Mouse (Mus musculus): Measurements from ENCODE around the gene St3gal3.

The St3gal3 gene

DNA sequence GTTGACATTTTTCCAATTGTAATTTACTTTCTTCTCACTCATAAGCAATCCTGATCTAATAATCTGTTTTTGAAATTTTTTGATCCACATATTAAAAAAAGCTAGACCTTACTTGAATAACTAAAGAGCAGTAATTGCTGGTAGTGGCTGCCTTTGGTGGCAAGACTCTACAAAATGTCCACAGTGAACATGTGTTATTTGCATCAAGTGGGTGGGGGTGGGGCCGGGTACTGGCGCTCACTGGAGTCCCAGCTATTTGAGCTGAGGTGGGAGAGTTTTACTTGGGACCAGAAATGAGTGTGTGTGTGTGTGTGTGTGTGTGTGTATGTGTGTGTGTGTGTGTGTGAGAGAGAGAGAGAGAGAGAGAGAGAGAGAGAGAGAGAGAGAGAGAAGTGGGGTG lies 77.6 kb downstream of the St3gal3 start:
- no peak for DNase-seq (ENCODE audit: low read depth, low spot score)

DNA sequence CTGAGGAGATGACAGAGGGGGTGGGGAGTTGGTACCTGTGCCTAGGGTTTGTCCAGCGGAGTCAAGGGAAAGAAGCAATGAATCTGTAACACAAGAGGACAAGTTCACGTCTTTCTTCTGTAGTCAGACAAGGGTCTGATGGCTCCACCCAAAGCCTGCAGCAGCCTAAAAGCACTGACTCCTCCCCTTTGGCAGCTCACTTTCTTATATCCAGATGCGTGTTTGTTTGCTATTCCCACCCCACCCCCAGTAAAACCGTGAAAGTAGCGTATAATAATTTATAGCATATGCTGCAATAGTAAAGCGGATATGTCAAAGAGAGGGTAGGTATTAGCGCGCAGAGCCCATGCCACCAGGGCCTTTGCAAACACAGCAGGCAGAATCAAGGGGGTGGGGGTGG lies 80.1 kb downstream of the St3gal3 start:
- no peak for DNase-seq (ENCODE audit: low read depth, low spot score)

DNA sequence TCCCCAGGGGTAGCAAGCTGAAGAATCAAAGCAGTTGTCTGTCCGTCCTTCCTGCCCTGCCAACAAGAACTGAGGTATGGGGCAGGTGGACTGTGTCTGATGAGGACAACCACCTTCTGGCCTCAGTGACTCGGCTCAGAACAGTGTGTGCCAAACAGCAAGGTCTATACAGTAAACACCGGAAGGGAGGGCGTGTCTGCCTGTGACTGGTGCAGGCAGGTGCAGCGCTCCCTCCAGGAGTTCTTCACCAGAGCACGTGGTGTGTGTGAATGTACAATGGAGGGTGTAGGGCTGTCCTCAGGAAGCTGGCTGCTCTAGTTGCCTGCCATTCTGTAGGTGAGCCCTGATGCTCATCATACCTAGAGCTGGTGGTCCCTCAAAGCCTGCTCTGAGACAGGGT lies 80.8 kb downstream of the St3gal3 start:
- no peak for DNase-seq (ENCODE audit: low read depth, low spot score)

DNA sequence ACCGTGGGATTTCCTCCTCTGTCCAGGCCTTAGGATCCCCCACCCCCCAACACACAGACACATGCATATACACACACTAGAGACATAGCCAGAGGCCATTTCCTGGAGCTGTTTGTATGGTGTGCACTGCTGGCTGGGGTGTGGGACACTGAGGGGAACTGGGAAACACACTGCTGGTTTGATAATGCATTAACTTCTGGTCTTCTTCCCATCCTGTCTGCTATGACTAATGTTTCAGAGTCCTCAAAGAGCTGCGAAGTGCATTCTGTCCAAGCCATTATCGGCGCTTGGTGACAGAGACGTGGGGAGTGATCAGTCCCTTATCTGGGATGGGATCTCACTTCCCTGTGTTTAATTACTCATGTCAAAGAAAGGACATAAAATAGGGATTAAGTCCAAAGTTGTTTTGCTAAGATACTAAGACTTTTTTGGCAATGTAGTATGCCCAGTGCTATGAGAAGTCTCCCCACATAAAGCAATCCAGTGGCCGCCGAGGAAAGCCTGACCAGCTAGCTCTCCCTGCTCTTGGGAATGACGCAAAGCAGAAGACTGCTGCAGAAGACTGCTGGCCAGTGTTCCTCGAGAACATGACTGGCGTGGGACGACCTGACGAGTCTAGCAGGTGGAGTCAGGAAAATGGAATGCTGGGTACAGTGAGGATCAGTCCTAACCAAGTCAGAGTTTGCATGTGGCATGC lies 85.0 kb downstream of the St3gal3 start:
- no peak for DNase-seq (ENCODE audit: low read depth, low spot score)

DNA sequence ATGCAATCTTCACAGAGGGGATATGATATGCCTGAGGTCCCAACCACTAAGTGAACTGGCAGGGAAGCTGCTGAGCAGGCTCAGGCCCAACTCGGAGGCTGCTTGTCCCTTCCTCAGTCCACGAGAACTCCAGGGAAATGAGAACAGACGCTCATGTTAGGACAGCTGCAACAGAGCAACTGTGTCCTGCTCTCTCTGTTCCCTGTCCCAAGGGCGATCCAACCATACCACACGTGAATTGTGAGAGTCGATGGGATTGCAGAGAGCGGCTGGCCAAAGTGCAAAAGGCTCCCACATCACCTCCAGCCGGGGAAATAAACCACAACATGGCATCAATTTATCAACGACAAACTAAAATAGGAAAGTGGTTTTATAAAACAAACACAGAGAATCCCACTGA lies 90.2 kb downstream of the St3gal3 start:
- DNase-seq (ENCODE audit: low read depth, low spot score) = no peak

DNA sequence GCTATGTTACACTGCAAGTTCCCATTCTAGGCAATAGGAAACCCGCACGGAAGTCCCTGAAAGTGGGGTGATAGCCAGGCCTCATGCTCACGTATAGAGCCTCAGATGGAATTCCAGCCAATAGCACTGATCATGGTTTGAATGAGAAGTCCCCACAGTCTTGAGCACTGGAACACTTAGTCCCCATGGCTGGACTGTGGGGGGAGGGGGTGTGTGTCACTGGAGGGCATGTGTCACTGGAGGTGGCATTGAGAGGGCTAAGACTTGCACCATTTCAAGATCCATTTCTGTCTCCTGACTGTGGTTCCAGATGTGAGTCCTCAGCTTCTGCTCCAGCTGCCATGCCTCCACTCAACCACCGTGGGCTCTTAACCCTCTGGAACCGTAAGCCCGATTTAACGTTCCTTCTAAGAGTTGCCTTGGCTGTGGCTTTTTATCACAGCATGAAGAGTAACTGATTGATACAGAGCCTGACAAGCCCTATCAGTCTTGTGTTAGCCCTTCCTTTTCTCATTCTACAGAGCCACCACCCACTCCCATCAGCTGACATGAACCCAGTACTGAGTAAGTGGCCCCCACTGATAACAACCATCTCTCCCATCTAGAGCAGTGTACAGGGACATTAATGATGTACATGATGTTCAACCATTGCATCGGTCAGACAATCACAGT lies 91.2 kb downstream of the St3gal3 start:
- no peak for DNase-seq (ENCODE audit: low read depth, low spot score)

DNA sequence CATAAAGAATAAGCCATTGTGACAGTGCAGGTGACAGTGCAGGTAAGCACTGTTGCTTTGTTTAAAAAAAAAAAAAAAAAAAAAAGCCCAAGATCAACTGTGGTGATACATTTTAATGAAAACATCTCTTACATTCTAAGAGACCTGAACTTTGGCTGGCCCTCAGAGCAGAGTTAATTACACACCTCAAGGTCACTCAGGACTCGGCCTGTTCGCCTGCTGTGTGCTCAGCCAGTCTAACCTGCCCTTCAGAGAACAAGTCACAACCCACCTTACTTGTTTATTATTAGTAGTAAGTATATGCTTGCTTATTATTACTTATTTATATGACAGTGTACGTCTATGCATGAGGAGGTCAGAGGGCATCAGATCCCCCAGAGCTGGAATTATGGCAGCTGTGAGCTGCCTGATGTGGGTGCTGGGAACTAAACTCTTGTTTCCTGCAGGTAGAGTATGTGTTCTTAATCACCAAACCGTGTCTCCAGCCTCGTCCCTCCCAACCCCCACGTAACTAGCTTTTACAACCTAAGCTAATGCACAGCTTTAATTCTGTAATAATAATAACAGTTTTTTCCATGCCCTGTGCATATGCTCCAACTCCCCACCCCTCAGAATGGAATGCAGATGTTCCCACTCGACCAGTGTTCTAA lies 91.9 kb downstream of the St3gal3 start:
- no peak for DNase-seq (ENCODE audit: low read depth, low spot score)

DNA sequence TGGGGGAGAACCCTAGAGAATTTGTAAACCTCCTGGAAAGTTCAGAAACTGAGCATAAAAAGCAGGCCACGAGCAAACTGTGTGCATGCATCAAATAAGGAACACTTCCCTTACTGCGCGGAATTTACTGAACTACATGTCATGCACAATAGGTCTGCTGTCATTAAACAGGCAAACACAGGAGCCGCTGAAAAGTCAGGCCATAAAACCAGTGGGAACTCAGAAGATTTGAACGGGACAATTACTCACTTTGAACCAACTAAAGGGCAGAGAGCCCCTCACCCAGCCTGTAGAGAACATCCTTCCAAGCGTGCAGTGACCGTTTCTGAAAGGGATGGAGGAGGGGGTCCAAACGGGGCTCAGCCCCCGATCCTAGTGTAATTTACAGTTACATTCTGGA lies 93.6 kb downstream of the St3gal3 start:
- no peak for DNase-seq (ENCODE audit: low read depth, low spot score)

DNA sequence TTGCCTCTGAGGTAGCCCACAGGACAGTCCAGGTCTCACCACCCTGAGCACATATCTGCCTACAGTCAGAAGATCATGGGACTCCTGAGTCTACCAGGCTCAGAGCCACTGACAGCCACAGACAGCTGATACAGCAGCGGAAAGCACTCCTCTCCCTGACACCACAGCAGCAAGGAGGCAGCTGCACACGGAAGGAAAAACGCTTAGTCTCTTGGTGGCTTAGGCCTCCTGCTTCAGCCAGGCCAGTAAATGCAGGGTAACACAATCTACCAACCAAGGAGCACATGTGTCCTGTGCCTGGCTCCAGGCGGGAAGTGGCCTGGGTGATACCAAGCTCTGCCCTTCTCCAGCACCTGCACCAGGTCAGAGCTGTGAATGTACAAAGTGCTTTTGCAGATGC lies 94.1 kb downstream of the St3gal3 start:
- DNase-seq (ENCODE audit: low read depth, low spot score) = no peak

DNA sequence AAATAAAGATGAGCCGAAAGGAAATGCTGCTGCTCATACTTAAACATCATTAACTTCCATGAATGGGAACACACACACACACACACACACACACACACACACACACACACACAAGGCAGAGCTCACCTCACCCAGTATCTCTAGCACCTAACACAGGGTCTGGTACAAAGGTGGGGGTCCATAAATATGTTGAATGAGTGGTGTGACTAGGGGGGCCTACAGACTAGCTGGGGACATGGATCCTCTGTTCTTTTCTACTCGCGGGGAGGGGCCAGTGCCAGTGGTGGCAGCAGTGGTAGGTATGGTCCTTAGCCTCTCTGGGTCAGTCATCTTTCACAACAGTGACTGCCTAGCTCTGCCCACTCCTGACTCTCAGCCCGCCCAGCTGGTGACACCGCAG lies 94.8 kb downstream of the St3gal3 start:
- no peak for DNase-seq (ENCODE audit: low read depth, low spot score)

DNA sequence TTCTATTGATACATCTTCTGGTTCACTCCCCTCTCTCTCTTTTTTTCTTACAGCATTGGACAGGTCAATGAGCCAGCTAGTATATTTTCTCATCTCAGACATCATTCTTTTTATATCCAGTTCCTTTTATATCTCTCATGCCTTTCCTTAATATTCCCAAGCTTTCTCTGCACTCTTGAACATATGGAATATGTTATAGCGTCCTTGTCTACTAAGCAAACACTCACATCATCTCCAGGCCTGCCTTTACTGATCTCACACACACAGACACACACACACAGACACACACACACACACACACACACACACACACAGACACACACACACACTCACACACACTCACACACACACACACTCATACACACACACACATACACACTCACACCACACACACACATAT lies 96.7 kb downstream of the St3gal3 start:
- DNase-seq (ENCODE audit: low read depth, low spot score) = no peak

DNA sequence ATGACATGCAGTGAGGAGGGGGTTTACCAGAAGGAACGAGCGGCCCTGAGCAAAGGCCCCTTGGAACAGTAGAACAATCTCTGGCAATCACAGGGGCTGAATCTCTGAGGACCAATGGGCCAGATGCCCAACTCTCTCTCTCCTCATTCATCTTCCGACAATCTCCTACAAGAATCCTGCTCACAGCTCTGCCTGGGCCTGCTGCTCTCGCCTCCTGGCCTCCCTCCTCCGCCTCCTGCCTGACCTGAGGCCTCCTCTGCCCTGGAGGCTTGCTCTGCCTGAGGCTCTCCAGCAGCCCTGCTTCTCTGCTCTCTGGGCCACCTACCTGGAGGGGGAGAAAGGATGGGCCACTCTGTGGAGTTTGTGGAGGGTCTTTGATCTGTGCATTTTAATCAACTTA lies 97.3 kb downstream of the St3gal3 start:
- no peak for DNase-seq (ENCODE audit: low read depth, low spot score)

DNA sequence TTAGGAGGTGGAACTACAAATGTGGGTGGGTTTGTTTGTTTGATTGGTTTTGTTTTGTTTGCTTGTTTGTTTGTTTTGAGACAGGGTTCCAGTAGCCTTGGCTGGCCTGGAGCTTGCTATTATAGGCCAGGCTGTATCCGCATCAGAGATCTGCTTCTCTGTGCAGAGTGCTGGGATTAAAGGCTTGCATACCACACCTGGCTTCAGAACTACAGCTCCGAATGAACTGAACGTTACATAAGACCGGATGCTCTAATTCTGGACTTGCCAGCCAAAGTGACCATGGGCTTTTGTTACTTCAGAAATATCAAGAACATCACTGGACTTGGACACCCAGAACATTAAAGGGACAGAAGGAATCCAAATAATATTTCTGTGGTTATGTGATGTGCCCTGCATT lies 98.2 kb downstream of the St3gal3 start:
- DNase-seq (ENCODE audit: low read depth, low spot score) = no peak

DNA sequence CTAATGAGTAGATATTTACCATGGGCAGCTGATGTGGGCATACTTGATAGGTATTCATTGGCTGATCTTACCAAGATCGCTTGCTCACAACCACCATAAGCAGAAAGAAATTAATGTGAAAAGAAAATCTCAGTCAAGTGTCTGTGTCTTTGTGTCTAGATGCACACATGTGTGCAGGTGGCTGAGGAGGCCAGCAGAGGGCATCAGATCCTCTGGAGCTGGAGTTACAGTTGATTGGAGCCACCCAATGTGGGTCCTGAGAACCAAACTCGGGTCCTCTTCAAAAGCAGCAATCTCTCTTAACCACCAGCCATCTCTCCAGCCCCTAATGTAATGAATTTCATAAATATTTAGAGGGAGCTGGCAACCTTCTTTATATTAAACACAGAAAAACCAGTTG lies 99.6 kb downstream of the St3gal3 start:
- no peak for DNase-seq (ENCODE audit: low read depth, low spot score)

DNA sequence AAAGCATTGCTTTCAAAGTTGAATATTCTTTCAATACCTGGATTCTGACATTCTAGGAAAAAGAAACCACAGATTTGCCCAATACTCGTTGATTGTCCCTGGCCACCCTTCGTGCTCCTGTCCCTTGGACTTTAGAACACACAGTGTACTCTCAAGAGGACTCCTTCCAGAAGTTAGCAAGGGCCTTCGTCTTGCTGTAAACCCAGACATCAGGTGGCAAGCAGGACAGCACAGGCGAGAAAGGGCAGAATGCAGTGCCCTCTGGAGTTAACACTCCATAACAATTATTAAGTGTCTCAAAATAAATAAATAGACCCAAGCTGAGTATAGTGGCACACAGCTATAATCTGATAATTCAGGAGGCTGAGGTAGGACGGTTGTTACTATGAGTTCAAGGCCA lies 101.7 kb downstream of the St3gal3 start:
- no peak for DNase-seq (ENCODE audit: low read depth, low spot score)

DNA sequence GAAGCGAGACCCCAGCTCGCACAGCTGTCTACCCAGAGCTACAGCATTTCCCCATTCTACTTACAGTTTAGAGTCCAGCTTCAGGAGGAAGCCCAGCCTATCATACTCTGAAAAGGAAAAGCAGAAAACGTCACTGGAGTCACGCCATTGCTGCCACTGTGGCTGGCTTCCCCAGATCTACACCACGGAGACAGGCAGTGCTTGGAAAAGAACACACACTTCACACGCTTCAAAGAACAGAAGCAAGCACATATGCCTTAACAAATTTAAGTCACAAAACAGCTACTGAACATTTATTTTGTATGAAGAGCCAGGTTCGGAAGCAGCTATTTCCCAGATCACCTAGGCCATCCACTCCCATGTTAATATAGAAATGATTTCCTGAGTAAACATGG lies 102.9 kb downstream of the St3gal3 start:
- no peak for DNase-seq (ENCODE audit: low read depth, low spot score)

DNA sequence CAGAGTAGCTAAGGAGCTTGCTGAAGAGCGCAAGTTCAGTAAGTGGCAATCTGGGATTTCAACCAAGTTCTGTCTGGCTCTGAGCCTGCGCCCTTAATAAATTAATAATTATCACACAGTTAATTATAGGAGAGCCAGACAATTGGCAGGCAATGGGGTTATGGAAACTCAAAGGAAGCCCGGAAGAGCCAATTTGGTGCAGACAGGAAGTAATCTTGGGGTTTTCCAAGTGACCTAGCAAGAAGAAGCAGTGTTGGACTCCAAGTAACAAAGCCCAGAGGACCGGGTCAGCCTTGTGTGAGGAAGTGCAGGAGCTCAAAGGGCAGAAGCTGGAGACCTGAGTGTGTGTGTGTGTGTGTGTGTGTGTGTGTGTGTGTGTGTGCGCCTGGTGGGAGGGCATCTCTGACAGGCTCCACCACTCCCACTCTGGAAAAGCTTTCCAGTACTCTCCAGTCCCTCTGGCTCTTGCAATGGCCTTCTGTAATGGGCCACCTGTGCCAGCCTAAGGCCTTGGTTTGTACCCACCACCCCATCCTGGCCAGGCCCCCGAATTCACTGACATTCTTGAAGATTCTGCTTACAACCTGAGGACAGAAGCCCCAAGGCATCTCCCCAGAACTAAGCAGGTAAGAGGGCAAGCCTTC lies 103.5 kb downstream of the St3gal3 start:
- DNase-seq (ENCODE audit: low read depth, low spot score) = no peak

DNA sequence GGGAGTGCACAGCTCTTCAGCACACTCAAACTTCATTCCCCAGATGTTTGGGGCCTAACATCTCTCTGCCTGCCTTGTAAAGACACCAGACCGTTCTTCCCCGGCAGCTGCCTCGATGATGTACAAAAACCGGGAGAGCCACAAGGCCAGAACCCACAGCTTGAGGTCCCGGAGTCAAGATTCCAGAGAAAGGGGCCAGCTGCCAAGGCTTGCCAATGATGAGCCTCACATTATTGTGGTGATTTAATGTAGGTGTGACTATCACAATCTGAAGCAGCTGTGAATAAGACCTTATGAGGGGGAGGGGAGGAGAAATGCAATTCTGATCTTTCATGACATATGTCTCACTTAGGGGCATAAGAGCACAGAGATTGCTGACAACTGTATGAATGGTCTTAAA lies 104.4 kb downstream of the St3gal3 start:
- no peak for DNase-seq (ENCODE audit: low read depth, low spot score)

DNA sequence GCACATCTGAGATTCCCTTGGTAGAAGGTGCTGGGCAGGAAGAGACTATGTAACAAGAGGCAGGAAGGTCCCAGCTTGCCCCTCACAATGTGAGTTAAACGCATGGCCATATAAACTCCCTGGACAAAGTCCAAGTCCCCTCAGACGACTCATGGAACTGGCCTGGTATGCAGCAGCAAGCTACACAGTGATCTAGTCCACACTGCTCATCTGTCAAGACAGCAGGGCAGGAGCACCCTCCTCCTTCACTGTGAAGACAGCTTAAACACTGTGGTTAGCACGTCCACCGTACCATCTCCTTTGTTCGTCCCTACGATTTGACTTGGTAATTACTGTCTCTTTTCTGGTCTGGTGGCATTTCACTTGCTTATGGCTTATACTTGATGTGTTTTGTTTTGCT lies 104.8 kb downstream of the St3gal3 start:
- DNase-seq (ENCODE audit: low read depth, low spot score) = no peak

DNA sequence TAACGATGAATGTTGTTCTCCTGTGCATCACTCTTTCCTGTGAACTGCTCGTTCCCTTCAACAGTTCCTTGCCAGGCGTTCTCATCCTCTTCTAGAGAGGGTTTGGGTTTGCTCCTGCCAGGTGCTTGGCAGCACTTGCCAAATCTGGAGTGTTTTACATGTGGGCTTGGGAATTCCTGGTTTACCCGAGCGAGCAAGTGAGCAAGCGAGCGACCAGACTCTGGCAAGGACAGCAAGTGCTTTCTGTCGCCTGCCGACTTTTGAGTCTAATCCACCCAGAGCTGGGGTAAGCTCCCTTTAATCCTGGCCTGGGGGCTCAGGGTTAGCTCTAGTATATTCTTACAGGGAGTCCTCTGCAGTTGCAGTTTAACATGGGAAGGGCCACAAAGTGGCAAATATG lies 105.7 kb downstream of the St3gal3 start:
- no peak for DNase-seq (ENCODE audit: low read depth, low spot score)

DNA sequence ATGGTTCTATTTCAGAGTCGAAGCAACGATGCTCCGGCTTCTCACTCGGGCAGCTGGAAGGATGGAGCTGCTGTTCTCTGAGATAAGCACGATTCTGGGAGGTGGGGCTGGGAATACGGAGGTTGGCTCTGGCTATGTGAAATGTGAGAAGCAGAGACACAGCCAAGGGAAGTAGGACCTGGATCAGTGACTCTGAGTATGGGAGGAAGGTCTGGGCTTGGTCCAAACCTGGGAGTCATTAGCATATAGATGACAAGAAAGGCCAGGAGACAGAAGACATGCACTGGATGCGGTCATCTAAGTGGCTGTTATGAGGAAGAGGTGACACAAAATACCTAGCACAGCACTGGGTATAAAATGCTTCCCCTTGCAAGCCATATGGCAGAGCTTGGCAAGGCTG lies 108.8 kb downstream of the St3gal3 start:
- DNase-seq (ENCODE audit: low read depth, low spot score) = no peak

DNA sequence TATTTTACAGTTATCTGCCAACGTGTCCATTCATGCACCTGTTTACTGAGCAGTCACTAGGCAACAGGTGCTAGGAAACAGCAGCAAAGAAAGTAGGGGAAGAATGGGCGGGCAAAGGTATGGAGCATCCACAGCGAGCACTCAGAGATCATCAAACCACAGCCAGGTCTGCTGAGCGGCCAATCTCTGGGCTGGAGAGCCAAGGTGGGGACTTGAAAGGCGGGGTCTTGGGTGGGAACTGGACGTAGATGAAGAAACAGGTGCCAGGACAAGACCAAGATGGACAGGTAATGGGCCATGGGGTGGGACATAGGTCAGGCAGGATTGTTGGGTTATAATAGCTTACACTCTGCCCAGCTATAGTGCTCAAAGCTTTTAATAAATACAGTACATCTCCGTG lies 109.3 kb downstream of the St3gal3 start:
- no peak for DNase-seq (ENCODE audit: low read depth, low spot score)

DNA sequence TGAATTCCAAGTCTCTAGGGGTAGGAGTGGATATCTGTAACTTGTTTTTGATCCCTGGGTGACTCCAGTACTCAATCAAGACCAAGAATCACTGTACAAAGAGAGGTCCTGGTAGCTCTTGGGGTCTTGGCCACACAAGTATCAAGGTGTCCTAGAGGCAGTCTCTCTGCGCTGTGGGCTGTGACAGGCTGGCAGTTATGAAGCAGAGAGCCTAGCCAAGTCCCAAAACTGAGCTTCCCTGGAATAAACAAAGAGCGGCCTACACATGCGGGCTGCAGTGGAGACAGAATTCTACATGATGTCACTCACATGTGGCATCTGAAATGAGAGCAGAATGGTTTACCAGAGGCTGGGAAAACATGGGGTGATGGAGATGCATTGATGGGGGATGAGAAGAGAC lies 111.9 kb downstream of the St3gal3 start:
- no peak for DNase-seq (ENCODE audit: low read depth, low spot score)

All from c-Kit-negative CD71-positive TER-119-positive erythroid progenitor cells, embryonic 14.5 days (primary cell).